Mouse (Mus musculus) intestine, postnatal 0 days (tissue): ENCODE results near the gene Pwwp2a. TPM values are rescaled to one million over a fixed set of nuclear protein-coding genes. Genes with fewer than 3 reads are reported as not detected.

Experiments
- ATAC-seq: fragments of 200-750 bp; cut with Nextera tagmentation; 2 replicates; pipeline ENCODE4 v1.8.0; 2017; ENCODE audit warnings: mild to moderate bottlenecking, moderate TSS enrichment, moderate library complexity
- H3K27ac ChIP-seq: fragments of 300-500 bp; sonication (generic); 2 replicates; pipeline ENCODE4 v1.5.1; 2014; ENCODE audit warnings: mild to moderate bottlenecking, low read depth, low read length, moderate library complexity
- H3K27me3 ChIP-seq: fragments of 300-500 bp; sonication (generic); replicated peaks from 2 replicates; pipeline ENCODE4 v1.6.1; 2014; ENCODE audit warnings: low read length, mixed read lengths; ENCODE audit not compliant: control insufficient read depth, insufficient read depth
- H3K36me3 ChIP-seq: fragments of 300-500 bp; sonication (generic); 2 replicates; pipeline ENCODE4 v1.6.1; 2014; ENCODE audit warnings: mild to moderate bottlenecking, moderate library complexity; ENCODE audit not compliant: control insufficient read depth, insufficient read depth
- H3K4me1 ChIP-seq: fragments of 300-500 bp; sonication (generic); replicated peaks from 2 replicates; pipeline ENCODE4 v1.6.1; 2014; ENCODE audit warnings: antibody characterized with exemption, low read length, mixed read lengths; ENCODE audit not compliant: control insufficient read depth, insufficient read depth
- H3K4me2 ChIP-seq: fragments of 300-500 bp; sonication (generic); replicated peaks from 2 replicates; pipeline ENCODE4 v1.6.1; 2014; ENCODE audit warnings: low read depth, mild to moderate bottlenecking, moderate library complexity
- H3K4me3 ChIP-seq: fragments of 300-500 bp; sonication (generic); 2 replicates; pipeline ENCODE4 v1.5.1; 2014; ENCODE audit warnings: low read depth, low read length
- H3K9ac ChIP-seq: fragments of 300-500 bp; sonication (generic); 2 replicates; pipeline ENCODE4 v1.6.1; 2014; ENCODE audit warnings: mild to moderate bottlenecking, low read depth, low read length
- H3K9me3 ChIP-seq: fragments of 300-500 bp; sonication (generic); 2 replicates; pipeline ENCODE4 v1.6.1; 2016; ENCODE audit warnings: mixed run types; ENCODE audit not compliant: control insufficient read depth
- CTCF ChIP-seq: sonication (generic); IDR thresholded peaks from 2 replicates; pipeline ENCODE4 v1.5.1; 2016; ENCODE audit warnings: low read depth, mild to moderate bottlenecking, control low read depth, antibody characterized with exemption, moderate library complexity
- WGBS: fragments of 180-500 bp; shearing (Covaris S2); extraction: QIAGEN DNeasy Blood & Tissue Kit; methylation state at CpG from one replicate; pipeline ENCODE4 v1.1.7; 2014; 5-methylcytosine and 5-hydroxymethylcytosine counted together
- polyA plus RNA-seq: library from polyadenylated mRNA; unstranded; fragments of >200 nt; fragmentation: Nextera tagmentation; extraction: Ambion mirVana; gene quantifications from 2 replicates; pipeline ENCODE4 v1.2.1, GENCODE M21; 2015

The Pwwp2a gene
- polyA plus RNA-seq, 1 experiment from 2014 or later: 12.1 TPM

- WGBS: 68% methylated on average over 11 of the region's 11 CpGs
- Histone ChIP-seq H3K4me3 (no peak overlapping the region), H3K4me2 (peak overlapping the region; percentile 90), H3K27ac (no peak overlapping the region), H3K9ac (no peak overlapping the region), H3K27me3 (no peaks in the 10 kb centered on the region), H3K36me3 (no peaks in the 10 kb centered on the region), H3K9me3 (no peaks in the 10 kb centered on the region), H3K4me1 (no peaks in the 10 kb centered on the region)
- no peak for ATAC-seq
- no peak for TF ChIP-seq CTCF
These were observed 86.0 kb downstream of the Pwwp2a start for GRCm38 (mm10) chr11:43767749-43768148.

GRCm38 (mm10) chr11:43770110-43770509 lies 88.3 kb downstream of the Pwwp2a start:
- Histone ChIP-seq H3K27me3 (peaks cover under 1% of the 10 kb centered on the region; the same call in 1 of the 2 replicates), H3K4me3 (no peak overlapping the region), H3K9ac (no peak overlapping the region), H3K9me3 (no peaks in the 10 kb centered on the region), H3K36me3 (no peaks in the 10 kb centered on the region), H3K27ac (no peak overlapping the region), H3K4me2 (no peak overlapping the region), H3K4me1 (no peaks in the 10 kb centered on the region)
- no peak for ATAC-seq
- 71% methylated on average over 4 of the region's 4 CpGs for whole genome bisulfite sequencing
- no peak for TF ChIP-seq CTCF

Other genes starting within 250 kb of the Pwwp2a start
- gene Slu7, start 248.3 kb upstream of the Pwwp2a start, polyA plus RNA-seq: 33.6 and 40.3 TPM in 2 replicates
- gene C1qtnf2, start 207.7 kb upstream of the Pwwp2a start, polyA plus RNA-seq: 9.4 and 11.9 TPM in 2 replicates
- gene Ccnjl, start 153.2 kb upstream of the Pwwp2a start, polyA plus RNA-seq: 15.8 and 19.1 TPM in 2 replicates
- 5.3 and 7.9 TPM in 2 replicates for gene 4933415A04Rik, start 95.0 kb upstream of the Pwwp2a start, polyA plus RNA-seq
- gene Fabp6, start 80.5 kb upstream of the Pwwp2a start, polyA plus RNA-seq: 88.4 and 127 TPM in 2 replicates
- gene Ttc1, start 66.0 kb downstream of the Pwwp2a start, polyA plus RNA-seq: 54.6 and 58.3 TPM in 2 replicates
- gene Adra1b, start 219.2 kb downstream of the Pwwp2a start, polyA plus RNA-seq: 0.16 and 0.27 TPM in 2 replicates